Mouse (Mus musculus) hindbrain, embryonic 11.5 days (tissue): Measurements from ENCODE around the gene Ptprt. TPM values are rescaled to one million over a fixed set of nuclear protein-coding genes. Genes with fewer than 3 reads are reported as not detected.

ENCODE experiments used
- ATAC-seq: fragments of 200-750 bp; cut with Nextera tagmentation; 2 replicates; pipeline ENCODE4 v1.8.0; 2017; ENCODE audit warnings: mild to moderate bottlenecking, moderate TSS enrichment, moderate library complexity; ENCODE audit not compliant: low FRiP score
- DNase-seq: peaks from one replicate; pipeline ENCODE4 v3.0.0-alpha.2; 2015; ENCODE audit warnings: low spot score
- H3K27ac ChIP-seq: fragments of 300-500 bp; sonication (generic); 2 replicates; pipeline ENCODE4 v1.5.1; 2014; ENCODE audit warnings: mild to moderate bottlenecking, low read depth, low read length
- H3K27me3 ChIP-seq: fragments of 300-500 bp; sonication (generic); 2 replicates; pipeline ENCODE4 v1.6.1; 2014; ENCODE audit warnings: mild to moderate bottlenecking, low read length, moderate library complexity, mixed read lengths; ENCODE audit not compliant: control insufficient read depth, insufficient read depth
- H3K36me3 ChIP-seq: fragments of 300-500 bp; sonication (generic); 2 replicates; pipeline ENCODE4 v1.6.1; 2014; ENCODE audit warnings: mild to moderate bottlenecking, low read length, moderate library complexity, mixed read lengths; ENCODE audit not compliant: control insufficient read depth, insufficient read depth
- H3K4me1 ChIP-seq: fragments of 300-500 bp; sonication (generic); replicated peaks from 2 replicates; pipeline ENCODE4 v1.6.1; 2014; ENCODE audit warnings: low read length, mixed read lengths; ENCODE audit not compliant: control insufficient read depth, insufficient read depth
- H3K4me2 ChIP-seq: fragments of 300-500 bp; sonication (generic); replicated peaks from 2 replicates; pipeline ENCODE4 v1.6.1; 2014; ENCODE audit warnings: mild to moderate bottlenecking, low read depth, low read length
- H3K4me3 ChIP-seq: fragments of 300-500 bp; sonication (generic); 2 replicates; pipeline ENCODE4 v1.5.1; 2014; ENCODE audit warnings: low read depth, low read length
- H3K9ac ChIP-seq: fragments of 300-500 bp; sonication (generic); 2 replicates; pipeline ENCODE4 v1.6.1; 2014; ENCODE audit warnings: low read depth, low read length
- H3K9me3 ChIP-seq: fragments of 300-500 bp; sonication (generic); 2 replicates; pipeline ENCODE4 v1.6.1; 2016; ENCODE audit warnings: low read length; ENCODE audit not compliant: control insufficient read depth
- WGBS: fragments of 180-500 bp; shearing (Covaris S2); extraction: QIAGEN DNeasy Blood & Tissue Kit; methylation state at CpG from one replicate; pipeline ENCODE4 v1.1.7; 2014; 5-methylcytosine and 5-hydroxymethylcytosine counted together
- polyA plus RNA-seq: library from polyadenylated mRNA; unstranded; fragments of >200 nt; fragmentation: Nextera tagmentation; extraction: Ambion mirVana; gene quantifications from 2 replicates; pipeline ENCODE4 v1.2.1, GENCODE M21; 2014

Ptprt gene
- polyA plus RNA-seq, 1 experiment from 2014 or later, result 1.3 TPM

DNA sequence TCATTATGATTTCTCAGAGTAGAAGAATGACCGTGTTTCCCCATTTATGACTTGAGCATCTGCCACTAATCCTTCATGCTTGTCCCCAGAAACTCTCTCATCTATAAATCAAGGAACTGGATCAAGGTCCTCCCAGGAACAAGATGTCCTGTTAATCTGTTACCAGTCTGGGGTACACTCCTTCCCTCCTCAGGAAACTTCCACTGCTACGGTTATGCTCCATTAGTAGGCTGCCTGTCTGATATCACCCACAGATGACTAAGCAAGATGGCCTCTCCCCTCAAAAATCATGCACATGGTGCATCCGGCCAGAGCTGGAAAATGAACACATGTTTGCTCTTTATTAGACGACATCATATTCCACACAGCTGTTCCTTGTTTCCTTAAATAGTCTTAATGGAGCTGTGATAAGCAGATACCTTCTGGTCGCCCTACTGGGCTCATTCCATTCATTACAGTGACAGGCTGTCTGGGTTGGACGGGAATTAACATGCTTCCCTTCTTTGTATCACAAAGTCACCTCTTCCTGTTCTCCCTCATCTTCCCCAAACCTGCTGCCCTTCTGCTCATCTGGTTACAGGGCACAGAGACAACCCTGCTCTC, 1060.6 kb downstream of the Ptprt start:
- no peak for ATAC-seq

DNA sequence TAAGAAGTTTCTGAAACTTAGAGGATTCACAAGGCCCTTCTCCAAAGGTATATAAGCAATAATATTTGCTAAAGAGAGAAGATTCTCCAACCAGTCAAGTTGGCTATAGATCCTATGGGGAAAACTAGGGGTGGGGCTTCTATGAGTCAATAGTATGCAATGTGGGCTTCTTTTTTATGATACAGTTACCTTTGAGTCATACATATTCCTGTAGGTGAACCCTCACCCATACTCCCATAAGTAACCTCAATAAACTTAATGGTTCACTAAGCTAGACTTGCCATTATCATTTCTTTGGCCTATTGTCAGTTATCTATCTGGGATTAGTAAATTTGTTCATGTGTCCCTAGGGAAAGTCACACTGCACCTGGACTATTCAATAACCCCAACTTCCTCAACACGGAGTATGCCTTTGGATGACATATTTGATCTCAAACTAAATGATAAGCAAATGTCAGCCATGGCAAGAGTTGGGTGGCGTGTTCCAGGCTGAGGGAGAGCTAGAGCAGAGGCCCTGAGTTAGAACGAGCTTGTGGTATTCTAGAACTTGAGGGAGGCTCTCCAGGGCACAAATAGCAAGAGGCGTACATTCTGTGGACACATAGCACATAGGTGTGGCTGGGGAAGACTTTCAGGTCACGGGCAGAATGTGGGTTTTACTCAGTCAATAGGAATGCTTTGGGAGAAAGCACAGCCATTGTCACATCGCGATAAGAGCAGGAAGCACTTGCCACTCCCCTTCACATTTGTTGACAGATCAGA, 1067.4 kb downstream of the Ptprt start:
- Histone ChIP-seq H3K27me3 (no peaks in the 10 kb centered on the region), H3K36me3 (no peaks in the 10 kb centered on the region), H3K9ac (no peak overlapping the region), H3K4me3 (no peak overlapping the region), H3K9me3 (no peaks in the 10 kb centered on the region), H3K4me1 (no peaks in the 10 kb centered on the region), H3K4me2 (no peak overlapping the region), H3K27ac (no peak overlapping the region)
- 88% methylated on average over 7 of the region's 7 CpGs for WGBS
- DNase-seq (no peak), ATAC-seq (no peak)

More for the DNA sequence above, 1060.6 kb downstream of the Ptprt start:
- Histone ChIP-seq H3K27ac (no peak overlapping the region), H3K4me1 (no peaks in the 10 kb centered on the region), H3K4me3 (no peak overlapping the region), H3K4me2 (no peak overlapping the region), H3K9me3 (no peaks in the 10 kb centered on the region), H3K36me3 (no peaks in the 10 kb centered on the region), H3K9ac (no peak overlapping the region), H3K27me3 (no peaks in the 10 kb centered on the region)
- 78% methylated on average over 6 of the region's 6 CpGs for WGBS
- no peak for DNase-seq

GRCm38 (mm10) chr2:161574401-161574800, 1086.5 kb downstream of the Ptprt start:
- H3K4me3 ChIP-seq, result no peak overlapping the region
- no peaks in the 10 kb centered on the region for H3K4me1 ChIP-seq
- H3K4me2 ChIP-seq, result no peak overlapping the region
- no peak overlapping the region for H3K9ac ChIP-seq
- ATAC-seq (no peak), DNase-seq (no peak)
- no peaks in the 10 kb centered on the region for H3K27me3 ChIP-seq
- no peaks in the 10 kb centered on the region for H3K36me3 ChIP-seq
- H3K27ac ChIP-seq, result no peak overlapping the region
- H3K9me3 ChIP-seq, result no peaks in the 10 kb centered on the region

DNA sequence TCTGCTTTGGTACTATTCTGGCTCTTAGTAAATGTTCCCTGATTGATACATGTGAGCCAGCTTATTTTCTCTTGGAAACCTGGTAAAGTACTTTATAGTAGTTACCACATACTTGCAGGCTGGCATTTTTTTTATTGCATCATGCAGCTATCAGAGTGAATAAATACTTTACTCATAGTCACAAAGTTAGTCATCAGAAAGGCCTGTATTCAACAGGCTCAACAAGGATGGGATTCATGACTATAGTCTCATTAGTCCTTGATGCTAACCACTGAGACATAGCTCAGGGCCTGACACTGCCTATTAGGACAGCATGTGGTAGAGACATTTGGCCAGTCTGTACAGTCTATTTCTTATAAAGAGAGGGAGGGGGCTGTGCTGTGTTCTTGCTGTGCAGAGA, 1088.7 kb downstream of the Ptprt start:
- DNase-seq, result no peak
- Histone ChIP-seq H3K36me3 (no peaks in the 10 kb centered on the region), H3K27me3 (no peaks in the 10 kb centered on the region), H3K9me3 (no peaks in the 10 kb centered on the region), H3K4me3 (no peak overlapping the region), H3K9ac (no peak overlapping the region), H3K4me2 (no peak overlapping the region), H3K27ac (no peak overlapping the region), H3K4me1 (no peaks in the 10 kb centered on the region)
- no peak for ATAC-seq

DNA sequence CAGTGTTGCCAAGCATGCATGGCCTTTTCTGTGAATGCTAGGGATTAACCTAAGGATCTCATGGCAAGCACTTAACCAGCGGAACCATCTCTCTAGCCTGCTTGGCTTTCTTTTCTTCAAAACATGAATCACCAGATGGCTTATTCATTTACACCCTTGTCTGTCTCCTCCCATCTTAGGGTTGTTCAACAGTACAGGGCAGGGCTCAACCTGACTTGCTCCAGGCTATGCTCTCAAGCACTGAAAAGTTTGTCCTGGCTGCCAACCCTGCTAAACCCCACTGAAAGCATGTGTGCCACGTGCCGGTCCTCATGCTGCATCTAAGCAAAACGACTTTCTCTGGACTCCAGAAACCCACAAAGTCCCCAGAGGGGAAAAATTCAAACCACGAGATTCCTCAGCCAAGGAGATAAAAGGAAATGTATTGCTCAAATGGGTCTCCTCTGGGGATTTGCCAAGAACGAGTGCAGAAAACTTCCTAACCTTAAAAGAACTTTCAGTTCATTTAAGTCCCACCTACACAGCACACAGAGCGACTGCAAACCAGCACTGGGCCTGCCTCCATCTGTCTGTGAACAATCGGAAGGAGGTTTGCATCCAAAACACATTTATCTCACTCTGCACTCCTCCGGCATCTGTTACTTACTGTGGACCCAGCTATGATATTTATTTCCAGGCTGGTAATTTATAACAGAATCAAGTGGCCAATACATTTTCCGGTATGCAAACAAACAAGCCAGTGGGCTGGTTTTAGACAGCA, 1090.5 kb downstream of the Ptprt start:
- no peak overlapping the region for H3K4me2 ChIP-seq
- no peak overlapping the region for H3K4me3 ChIP-seq
- ATAC-seq, result no peak
- no peaks in the 10 kb centered on the region for H3K9me3 ChIP-seq
- no peak overlapping the region for H3K27ac ChIP-seq
- no peaks in the 10 kb centered on the region for H3K27me3 ChIP-seq
- no peaks in the 10 kb centered on the region for H3K4me1 ChIP-seq
- WGBS, result 76% methylated on average over 10 of the region's 10 CpGs
- no peak for DNase-seq
- no peaks in the 10 kb centered on the region for H3K36me3 ChIP-seq
- H3K9ac ChIP-seq, result no peak overlapping the region

DNA sequence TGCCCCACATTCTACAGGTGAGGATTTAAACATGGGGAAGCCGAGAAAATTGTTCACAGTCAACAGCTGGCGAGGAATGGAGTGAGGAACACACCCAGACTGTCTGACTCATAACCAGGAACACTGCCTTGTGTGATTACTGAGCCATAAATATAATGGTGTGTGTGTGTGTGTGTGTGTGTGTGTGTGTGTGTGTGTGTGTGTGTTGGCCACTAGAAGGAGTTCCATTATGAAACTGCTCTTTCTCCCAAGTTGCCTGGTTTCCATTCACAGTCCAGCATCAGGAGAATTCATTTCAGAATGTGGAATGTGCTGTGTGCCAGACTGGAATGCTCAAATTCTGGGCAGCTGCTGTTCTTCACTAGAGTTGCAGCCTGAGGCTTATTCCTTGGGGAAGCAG, 1099.4 kb downstream of the Ptprt start:
- H3K27me3 ChIP-seq, result no peaks in the 10 kb centered on the region
- H3K4me2 ChIP-seq, result no peak overlapping the region
- H3K4me3 ChIP-seq, result no peak overlapping the region
- no peaks in the 10 kb centered on the region for H3K36me3 ChIP-seq
- WGBS, result 85% methylated on average over 2 of the region's 2 CpGs
- no peak overlapping the region for H3K9ac ChIP-seq
- no peak overlapping the region for H3K27ac ChIP-seq
- no peak for ATAC-seq
- no peaks in the 10 kb centered on the region for H3K4me1 ChIP-seq
- no peaks in the 10 kb centered on the region for H3K9me3 ChIP-seq
- no peak for DNase-seq

DNA sequence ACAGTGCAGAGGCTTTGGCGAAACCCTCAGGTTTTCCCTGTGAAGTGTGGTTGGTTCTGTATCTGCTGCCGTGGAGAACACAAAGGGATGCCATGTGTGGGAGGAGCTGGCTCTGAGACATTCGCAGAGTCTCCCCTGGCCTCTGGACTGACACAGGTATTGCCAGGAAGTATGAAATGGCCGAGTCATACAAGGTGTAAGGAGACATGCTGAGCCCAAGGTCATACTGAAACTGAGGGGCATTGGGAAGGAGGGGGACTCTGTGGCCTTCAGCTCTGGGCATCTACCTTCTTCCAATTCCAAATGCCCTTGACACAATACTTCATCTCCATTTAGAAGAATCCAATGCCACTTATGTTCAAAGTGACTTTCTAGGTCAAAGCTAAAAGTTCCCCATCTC, 1103.1 kb downstream of the Ptprt start:
- Histone ChIP-seq H3K27ac (no peak overlapping the region), H3K4me1 (no peaks in the 10 kb centered on the region), H3K4me2 (no peak overlapping the region), H3K9ac (no peak overlapping the region), H3K36me3 (no peaks in the 10 kb centered on the region), H3K27me3 (no peaks in the 10 kb centered on the region), H3K4me3 (no peak overlapping the region), H3K9me3 (no peaks in the 10 kb centered on the region)
- DNase-seq (no peak), ATAC-seq (no peak)
- WGBS, result 84% methylated on average over 4 of the region's 4 CpGs

- 87% methylated on average over 9 of the region's 9 CpGs for WGBS
- DNase-seq, result no peak
- Histone ChIP-seq H3K9ac (no peak overlapping the region), H3K4me3 (no peak overlapping the region), H3K36me3 (no peaks in the 10 kb centered on the region), H3K9me3 (no peaks in the 10 kb centered on the region), H3K27me3 (no peaks in the 10 kb centered on the region), H3K4me1 (no peaks in the 10 kb centered on the region), H3K4me2 (no peak overlapping the region), H3K27ac (no peak overlapping the region)
- ATAC-seq, result no peak
Measured at GRCm38 (mm10) chr2:161553651-161554050, 1107.3 kb downstream of the Ptprt start.

DNA sequence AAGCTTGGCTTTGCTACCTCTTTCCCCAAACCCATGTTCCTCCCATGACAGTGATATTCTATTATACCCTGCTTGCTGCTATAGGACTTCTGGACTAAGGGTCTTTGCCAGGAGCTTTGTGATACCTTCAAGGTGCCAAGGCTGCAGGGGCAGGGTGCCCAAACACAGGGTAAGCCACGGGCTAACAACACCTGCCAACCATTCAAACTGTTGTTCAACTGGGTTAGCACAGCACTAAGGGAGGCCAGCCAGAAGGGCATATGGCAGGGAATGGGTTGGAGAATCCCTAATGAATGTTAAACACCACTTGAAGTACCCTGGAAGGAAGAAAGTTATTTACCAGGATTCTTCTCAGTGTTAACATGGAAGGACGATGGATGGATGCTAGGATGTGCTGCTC, 1108.9 kb downstream of the Ptprt start:
- Histone ChIP-seq H3K27me3 (no peaks in the 10 kb centered on the region), H3K4me1 (no peaks in the 10 kb centered on the region), H3K4me3 (no peak overlapping the region), H3K36me3 (no peaks in the 10 kb centered on the region), H3K4me2 (no peak overlapping the region), H3K9me3 (no peaks in the 10 kb centered on the region), H3K27ac (no peak overlapping the region), H3K9ac (no peak overlapping the region)
- 90% methylated on average over 2 of the region's 2 CpGs for WGBS
- no peak for ATAC-seq
- DNase-seq, result no peak
